ENCODE assay signal across 8 mouse cellular contexts in the genomic region with DNA sequence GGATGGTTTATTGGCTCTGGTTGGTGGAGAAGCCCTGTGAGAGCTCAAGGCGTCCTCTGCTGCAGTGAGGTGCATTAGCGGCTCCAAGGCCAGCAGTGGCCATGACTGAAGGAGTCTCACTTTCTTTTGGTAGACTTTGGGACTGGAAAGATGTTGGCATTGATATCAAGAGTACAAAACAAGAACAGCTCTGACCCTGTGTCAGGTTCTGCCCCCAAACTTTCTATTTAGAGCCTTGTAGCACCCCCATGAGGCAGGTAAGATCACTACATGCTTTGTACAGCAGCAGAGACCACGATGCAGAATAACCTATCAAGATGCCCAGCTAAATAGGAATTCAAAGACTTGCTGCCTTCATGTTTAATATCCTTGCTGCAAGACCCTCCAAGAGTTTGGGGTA. TPM values are rescaled to one million over a fixed set of nuclear protein-coding genes. Genes with fewer than 3 reads are reported as not detected.
DNase-seq lines count a peak whose midpoint lies in the region; ATAC-seq lines count a peak whose summit lies in the region.

No protein-coding gene starts in this region.

- peak overlapping the region; percentile 70 for H3K4me2 ChIP-seq in heart, embryonic 16.5 days (ENCODE audit: low read depth, low read length)
- H3K4me2 ChIP-seq in neural tube, embryonic 13.5 days = peak overlapping the region; percentile 52

- peaks cover 18% of the 10 kb centered on the region for H3K27me3 ChIP-seq in heart, embryonic 16.5 days (ENCODE audit: control insufficient read depth, insufficient read depth, low read length)
- no peaks in the 10 kb centered on the region for H3K27me3 ChIP-seq in neural tube, embryonic 13.5 days

- H3K36me3 ChIP-seq in heart, embryonic 16.5 days (ENCODE audit: control insufficient read depth, insufficient read depth) = no peaks in the 10 kb centered on the region
- no peaks in the 10 kb centered on the region for H3K36me3 ChIP-seq in neural tube, embryonic 13.5 days

- H3K9me3 ChIP-seq in heart, embryonic 16.5 days (replicated peaks; ENCODE audit: control insufficient read depth, low read length) = no peaks in the 10 kb centered on the region
- H3K9me3 ChIP-seq in neural tube, embryonic 13.5 days = no peaks in the 10 kb centered on the region

- H3K27ac ChIP-seq in heart, embryonic 16.5 days (ENCODE audit: low read length) = no peak overlapping the region
- no peak overlapping the region for H3K27ac ChIP-seq in neural tube, embryonic 13.5 days (replicated peaks)

- DNase-seq in frontal cortex, postnatal 14 days (ENCODE audit: low spot score in 2 of 2) = no peak
- peak; percentile 32 for DNase-seq in right cerebral cortex, adult 18-20 months
- no peak for DNase-seq in right cerebral cortex, postnatal 36 days (ENCODE audit: low spot score in 2 of 2)
- DNase-seq in urinary bladder, postnatal 25 days (ENCODE audit: low spot score) = no peak
- no peak for DNase-seq in kidney, postnatal 25 days

- peaks cover 7% of the 10 kb centered on the region for H3K4me1 ChIP-seq in heart, embryonic 16.5 days (ENCODE audit: control insufficient read depth, insufficient read depth, low read length)
- peaks cover 9% of the 10 kb centered on the region for H3K4me1 ChIP-seq in neural tube, embryonic 13.5 days (replicated peaks)

- H3K4me3 ChIP-seq in heart, embryonic 16.5 days (ENCODE audit: low read length) = no peak overlapping the region
- H3K4me3 ChIP-seq in neural tube, embryonic 13.5 days = no peak overlapping the region

- 64% methylated on average over 3 of the region's 3 CpGs for WGBS in heart, embryonic 16.5 days
- 60% methylated on average over 3 of the region's 3 CpGs for WGBS in neural tube, embryonic 13.5 days

- peak; percentile 32; the same call in 1 of the 2 replicates for ATAC-seq in frontal cortex, adult (ENCODE audit: low TSS enrichment)
- no peak for ATAC-seq in heart, embryonic 16.5 days (replicated peaks; ENCODE audit: extremely low read depth, insufficient read depth, low FRiP score)
- ATAC-seq in neural tube, embryonic 13.5 days (ENCODE audit: low read depth) = no peak

- H3K9ac ChIP-seq in heart, embryonic 16.5 days (ENCODE audit: low read length) = no peak overlapping the region
- H3K9ac ChIP-seq in neural tube, embryonic 13.5 days = peak overlapping the region; percentile 59; the same call in 1 of the 2 replicates

RNA-seq across cellular contexts. Expression of a gene that starts 23.4 kb away (rescaled TPM):
- not detected in 2 replicates for polyA plus RNA-seq in heart, embryonic 16.5 days (2015; fragmentation: Nextera tagmentation; extraction: Ambion mirVana)
- not detected in 2 replicates for polyA plus RNA-seq in neural tube, embryonic 13.5 days (2015; fragmentation: Nextera tagmentation; extraction: Ambion mirVana)

RNA-seq across cellular contexts. Expression of a gene that starts 58.5 kb away (rescaled TPM):
- polyA plus RNA-seq in heart, embryonic 16.5 days (2015; fragmentation: Nextera tagmentation; extraction: Ambion mirVana) = 0.05 and 0.07 TPM in 2 replicates
- polyA plus RNA-seq in neural tube, embryonic 13.5 days (2015; fragmentation: Nextera tagmentation; extraction: Ambion mirVana) = 1.5 and 1.9 TPM in 2 replicates
